Mouse (Mus musculus) forebrain, embryonic 13.5 days (tissue): Measurements from ENCODE around the gene Rpl22. TPM values are rescaled to one million over a fixed set of nuclear protein-coding genes. Genes with fewer than 3 reads are reported as not detected.

Experiments used
- ATAC-seq: fragments of 200-750 bp; cut with Nextera tagmentation; 2 replicates; pipeline ENCODE4 v1.8.0; 2017
- H3K27ac ChIP-seq: fragments of 300-500 bp; sonication (generic); 2 replicates; pipeline ENCODE4 v1.5.1; 2015; ENCODE audit warnings: inconsistent platforms, mild to moderate bottlenecking, moderate library complexity
- H3K27me3 ChIP-seq: fragments of 300-500 bp; sonication (generic); 2 replicates; pipeline ENCODE4 v1.6.1; 2015; ENCODE audit warnings: mild to moderate bottlenecking, inconsistent platforms
- H3K36me3 ChIP-seq: fragments of 300-500 bp; sonication (generic); 2 replicates; pipeline ENCODE4 v1.6.1; 2015; ENCODE audit warnings: mild to moderate bottlenecking, inconsistent platforms; ENCODE audit not compliant: poor library complexity, severe bottlenecking
- H3K4me1 ChIP-seq: fragments of 300-500 bp; sonication (generic); 2 replicates; pipeline ENCODE4 v1.6.1; 2015; ENCODE audit warnings: inconsistent platforms
- H3K4me2 ChIP-seq: fragments of 300-500 bp; sonication (generic); 2 replicates; pipeline ENCODE4 v1.6.1; 2015; ENCODE audit warnings: inconsistent platforms, mild to moderate bottlenecking, moderate library complexity
- H3K4me3 ChIP-seq: fragments of 300-500 bp; sonication (generic); 2 replicates; pipeline ENCODE4 v1.5.1; 2015; ENCODE audit warnings: mild to moderate bottlenecking, inconsistent platforms
- H3K9ac ChIP-seq: fragments of 300-500 bp; sonication (generic); 2 replicates; pipeline ENCODE4 v1.6.1; 2015; ENCODE audit warnings: mild to moderate bottlenecking, inconsistent platforms
- H3K9me3 ChIP-seq: fragments of 300-500 bp; sonication (generic); replicated peaks from 2 replicates; pipeline ENCODE4 v1.6.1; 2016; ENCODE audit warnings: inconsistent platforms
- WGBS: fragments of 180-500 bp; shearing (Covaris S2); methylation state at CpG from one replicate; pipeline ENCODE4 v1.1.7; 2015; 5-methylcytosine and 5-hydroxymethylcytosine counted together
- polyA plus RNA-seq: library from polyadenylated mRNA; unstranded; fragments of >200 nt; fragmentation: Nextera tagmentation; extraction: Ambion mirVana; gene quantifications from 2 replicates; pipeline ENCODE4 v1.2.1, GENCODE M21; 2015

Gene Rpl22
- polyA plus RNA-seq, 1 experiment from 2014 or later, result 331 TPM

- Histone ChIP-seq H3K9me3 (no peaks in the 10 kb centered on the region), H3K27me3 (peaks cover 30% of the 10 kb centered on the region), H3K4me1 (peaks cover 33% of the 10 kb centered on the region), H3K27ac (no peak overlapping the region), H3K4me3 (no peak overlapping the region), H3K9ac (0 out of 2 replicates have a peak overlapping the region, but pooled peaks have one; percentile 18), H3K4me2 (no peak overlapping the region), H3K36me3 (no peaks in the 10 kb centered on the region)
- no peak for ATAC-seq
- WGBS, result 60% methylated on average over 7 of the region's 7 CpGs
These were observed 19.8 kb downstream of the Rpl22 start for GRCm38 (mm10) chr4:152345120-152345889.

GRCm38 (mm10) chr4:152349837-152350381 lies 24.4 kb downstream of the Rpl22 start:
- Histone ChIP-seq H3K27me3 (peaks cover 37% of the 10 kb centered on the region; the same call in 1 of the 2 replicates), H3K9me3 (no peaks in the 10 kb centered on the region), H3K27ac (peak overlapping the region; percentile 93), H3K4me1 (peaks cover 46% of the 10 kb centered on the region), H3K4me2 (peak overlapping the region; percentile 54), H3K9ac (peak overlapping the region; percentile 59; the same call in 1 of the 2 replicates), H3K4me3 (peak overlapping the region; percentile 16; the same call in 1 of the 2 replicates), H3K36me3 (no peaks in the 10 kb centered on the region)
- WGBS, result 7% methylated on average over 17 of the region's 17 CpGs
- ATAC-seq, result peak; percentile 80

- no peaks in the 10 kb centered on the region for H3K36me3 ChIP-seq
- H3K27me3 ChIP-seq, result peaks cover 37% of the 10 kb centered on the region; the same call in 1 of the 2 replicates
- no peak for ATAC-seq
- H3K9ac ChIP-seq, result 0 out of 2 replicates have a peak overlapping the region, but pooled peaks have one; percentile 34
- WGBS, result 36% methylated on average over 8 of the region's 8 CpGs
- H3K27ac ChIP-seq, result peak overlapping the region; percentile 93
- H3K4me1 ChIP-seq, result peaks cover 43% of the 10 kb centered on the region
- no peak overlapping the region for H3K4me3 ChIP-seq
- H3K4me2 ChIP-seq, result peak overlapping the region; percentile 54
- H3K9me3 ChIP-seq, result no peaks in the 10 kb centered on the region
These were observed 25.3 kb downstream of the Rpl22 start for GRCm38 (mm10) chr4:152350722-152351421.

- peak; percentile 19; the same call in 1 of the 2 replicates for ATAC-seq
- Histone ChIP-seq H3K9me3 (no peaks in the 10 kb centered on the region), H3K36me3 (no peaks in the 10 kb centered on the region), H3K27me3 (peaks cover 39% of the 10 kb centered on the region; the same call in 1 of the 2 replicates), H3K9ac (0 out of 2 replicates have a peak overlapping the region, but pooled peaks have one; percentile 34), H3K4me2 (peak overlapping the region; percentile 54; the same call in 1 of the 2 replicates), H3K27ac (peak overlapping the region; percentile 93), H3K4me1 (peaks cover 43% of the 10 kb centered on the region), H3K4me3 (no peak overlapping the region)
- WGBS, result 8% methylated on average over 14 of the region's 14 CpGs
These were observed 26.1 kb downstream of the Rpl22 start for GRCm38 (mm10) chr4:152351422-152352305.

- Histone ChIP-seq H3K9ac (no peak overlapping the region), H3K9me3 (no peaks in the 10 kb centered on the region), H3K4me2 (no peak overlapping the region), H3K27me3 (peaks cover 38% of the 10 kb centered on the region; the same call in 1 of the 2 replicates), H3K27ac (no peak overlapping the region), H3K36me3 (no peaks in the 10 kb centered on the region), H3K4me1 (peaks cover 33% of the 10 kb centered on the region), H3K4me3 (no peak overlapping the region)
- WGBS, result 85% methylated on average over 14 of the region's 14 CpGs
- ATAC-seq, result no peak
These were observed 28.5 kb downstream of the Rpl22 start for GRCm38 (mm10) chr4:152353886-152354637.

- no peak for ATAC-seq
- Histone ChIP-seq H3K36me3 (no peaks in the 10 kb centered on the region), H3K9me3 (no peaks in the 10 kb centered on the region), H3K4me3 (no peak overlapping the region), H3K4me2 (no peak overlapping the region), H3K27ac (no peak overlapping the region), H3K9ac (no peak overlapping the region), H3K4me1 (peaks cover 22% of the 10 kb centered on the region), H3K27me3 (peaks cover 40% of the 10 kb centered on the region; the same call in 1 of the 2 replicates)
- WGBS, result 82% methylated on average over 7 of the region's 7 CpGs
These were observed 30.1 kb downstream of the Rpl22 start for GRCm38 (mm10) chr4:152355672-152356071.

GRCm38 (mm10) chr4:152359700-152360099 lies 34.2 kb downstream of the Rpl22 start:
- Histone ChIP-seq H3K9ac (no peak overlapping the region), H3K4me1 (peaks cover 13% of the 10 kb centered on the region), H3K9me3 (no peaks in the 10 kb centered on the region), H3K27me3 (peaks cover 23% of the 10 kb centered on the region; the same call in 1 of the 2 replicates), H3K27ac (no peak overlapping the region), H3K4me2 (no peak overlapping the region), H3K36me3 (peaks cover 5% of the 10 kb centered on the region; the same call in 1 of the 2 replicates), H3K4me3 (no peak overlapping the region)
- ATAC-seq, result no peak
- 6% methylated on average over 11 of the region's 11 CpGs for WGBS

GRCm38 (mm10) chr4:152360855-152361254 lies 35.3 kb downstream of the Rpl22 start:
- Histone ChIP-seq H3K4me2 (peak overlapping the region; percentile 51), H3K9me3 (no peaks in the 10 kb centered on the region), H3K27ac (no peak overlapping the region), H3K4me1 (peaks cover 25% of the 10 kb centered on the region), H3K4me3 (peak overlapping the region; percentile 5; the same call in 1 of the 2 replicates), H3K27me3 (peaks cover 23% of the 10 kb centered on the region; the same call in 1 of the 2 replicates), H3K9ac (no peak overlapping the region; the same call in 1 of the 2 replicates), H3K36me3 (peaks cover 5% of the 10 kb centered on the region; the same call in 1 of the 2 replicates)
- peak; percentile 65; the same call in 1 of the 2 replicates for ATAC-seq
- WGBS, result 1% methylated on average over 23 of the region's 24 CpGs

- no peak for ATAC-seq
- WGBS, result 79% methylated on average over 9 of the region's 9 CpGs
- peaks cover 18% of the 10 kb centered on the region; the same call in 1 of the 2 replicates for H3K27me3 ChIP-seq
These were observed 36.6 kb downstream of the Rpl22 start for GRCm38 (mm10) chr4:152362180-152362579.

GRCm38 (mm10) chr4:152365228-152365627 lies 39.7 kb downstream of the Rpl22 start:
- H3K4me2 ChIP-seq, result no peak overlapping the region
- H3K9ac ChIP-seq, result 0 out of 2 replicates have a peak overlapping the region, but pooled peaks have one; percentile 30
- no peaks in the 10 kb centered on the region for H3K9me3 ChIP-seq
- 0 out of 2 replicates have a peak, but pooled peaks have one; percentile 31 for ATAC-seq
- peaks cover 5% of the 10 kb centered on the region; the same call in 1 of the 2 replicates for H3K36me3 ChIP-seq
- no peak overlapping the region for H3K4me3 ChIP-seq
- 24% methylated on average over 7 of the region's 7 CpGs for WGBS
- 0 out of 2 replicates have a peak, but pooled peaks cover 12% of the 10 kb centered on the region for H3K27me3 ChIP-seq
- peak overlapping the region; percentile 62 for H3K27ac ChIP-seq
- peaks cover 26% of the 10 kb centered on the region for H3K4me1 ChIP-seq

More at GRCm38 (mm10) chr4:152362180-152362579, 36.6 kb downstream of the Rpl22 start:
- Histone ChIP-seq H3K36me3 (peaks cover 5% of the 10 kb centered on the region; the same call in 1 of the 2 replicates), H3K4me3 (no peak overlapping the region), H3K27ac (no peak overlapping the region), H3K4me2 (no peak overlapping the region), H3K4me1 (peaks cover 26% of the 10 kb centered on the region), H3K9me3 (no peaks in the 10 kb centered on the region), H3K9ac (no peak overlapping the region)
